Mouse (Mus musculus): Measurements from ENCODE around the gene Dcxr. TPM values are rescaled to one million over a fixed set of nuclear protein-coding genes. Genes with fewer than 3 reads are reported as not detected.
"Not testable (repeated sequence)": the region's sequence is repeated elsewhere in the genome, so short reads cannot be mapped to it uniquely, and the experiment has no call there.

Gene Dcxr
- polyA plus RNA-seq, 1 experiment from 2014 or later, result 16.0 TPM

GRCm38 (mm10) chr11:120749430-120749829 is 22.3 kb upstream of the Dcxr start:
- no peak for DNase-seq (ENCODE audit: low spot score)
- WGBS, result 62% methylated on average over 8 of the region's 8 CpGs

DNA sequence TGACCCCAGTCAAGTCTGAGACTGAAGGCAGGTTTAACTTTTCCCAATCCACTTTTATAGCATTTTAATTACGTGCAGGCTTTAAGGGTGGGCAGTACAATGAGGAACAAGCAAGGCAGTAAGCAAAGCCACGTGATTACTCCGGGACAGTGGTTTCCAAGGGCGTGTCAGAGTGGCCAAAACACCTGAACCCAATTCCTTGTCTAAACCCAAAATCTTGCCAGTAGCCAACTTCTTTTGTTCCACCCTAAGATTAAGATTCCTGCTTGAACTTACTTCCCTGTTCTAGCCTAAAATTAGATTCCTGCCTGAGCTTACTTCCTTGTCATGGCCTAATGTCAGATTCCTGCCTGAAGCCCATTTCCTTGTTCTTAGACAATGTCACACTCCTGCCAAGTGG is 20.9 kb upstream of the Dcxr start:
- no peak for DNase-seq (ENCODE audit: low spot score)
- Histone ChIP-seq H3K9me3 (no peaks in the 10 kb centered on the region), H3K4me3 (no peak overlapping the region), H3K4me1 (no peaks in the 10 kb centered on the region), H3K27me3 (replicated peaks; ENCODE audit: low read depth, poor library complexity, severe bottlenecking) (0 out of 2 replicates have a peak, but pooled peaks cover 4% of the 10 kb centered on the region), H3K27ac (replicated peaks) (no peak overlapping the region), H3K36me3 (replicated peaks) (no peaks in the 10 kb centered on the region)
- WGBS, result 76% methylated on average over 4 of the region's 4 CpGs

More at GRCm38 (mm10) chr11:120749430-120749829, 22.3 kb upstream of the Dcxr start:
- H3K27ac ChIP-seq (replicated peaks), result no peak overlapping the region
- H3K4me3 ChIP-seq, result no peak overlapping the region
- H3K36me3 ChIP-seq (replicated peaks), result no peaks in the 10 kb centered on the region
- H3K27me3 ChIP-seq (replicated peaks; ENCODE audit: low read depth, poor library complexity, severe bottlenecking), result 0 out of 2 replicates have a peak, but pooled peaks cover 4% of the 10 kb centered on the region
- no peaks in the 10 kb centered on the region for H3K4me1 ChIP-seq
- H3K9me3 ChIP-seq, result no peaks in the 10 kb centered on the region

- DNase-seq (ENCODE audit: low spot score), result no peak
- 77% methylated on average over 7 of the region's 7 CpGs for WGBS
These were observed 17.1 kb upstream of the Dcxr start for GRCm38 (mm10) chr11:120744121-120744701.

GRCm38 (mm10) chr11:120740981-120741380 is 13.9 kb upstream of the Dcxr start:
- WGBS, result 92% methylated on average over 5 of the region's 5 CpGs

More at GRCm38 (mm10) chr11:120744121-120744701, 17.1 kb upstream of the Dcxr start:
- Histone ChIP-seq H3K4me1 (no peaks in the 10 kb centered on the region), H3K27me3 (replicated peaks; ENCODE audit: low read depth, poor library complexity, severe bottlenecking) (no peaks in the 10 kb centered on the region), H3K27ac (replicated peaks) (no peak overlapping the region), H3K9me3 (no peaks in the 10 kb centered on the region), H3K4me3 (no peak overlapping the region), H3K36me3 (replicated peaks) (no peaks in the 10 kb centered on the region)

DNA sequence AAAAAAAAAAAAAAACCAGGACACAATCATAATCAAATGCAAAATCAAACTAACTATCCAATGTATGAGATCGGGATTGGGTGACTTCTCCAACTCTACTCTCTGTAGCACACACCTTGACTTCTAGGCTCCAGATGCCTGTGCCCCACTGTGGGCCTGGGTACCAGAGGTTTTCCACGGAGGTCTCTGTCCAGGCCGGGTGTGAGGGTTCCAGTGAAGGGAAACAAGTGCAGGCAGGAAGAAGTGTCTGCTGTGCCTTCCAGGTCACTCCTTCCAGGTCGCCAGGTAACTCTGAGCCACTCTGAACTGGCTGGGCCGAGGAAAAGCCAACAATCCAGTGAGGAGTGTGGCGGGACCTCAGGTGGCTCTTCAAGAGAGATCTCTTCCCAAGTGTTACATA is 9.3 kb upstream of the Dcxr start:
- H3K4me3 ChIP-seq, result no peak overlapping the region
- no peaks in the 10 kb centered on the region for H3K36me3 ChIP-seq (replicated peaks)
- peaks cover 7% of the 10 kb centered on the region for H3K27me3 ChIP-seq (replicated peaks; ENCODE audit: low read depth, poor library complexity, severe bottlenecking)
- peaks cover 3% of the 10 kb centered on the region; the same call in 1 of the 2 replicates for H3K4me1 ChIP-seq
- 77% methylated on average over 6 of the region's 6 CpGs for WGBS
- H3K27ac ChIP-seq (replicated peaks), result no peak overlapping the region
- no peaks in the 10 kb centered on the region for H3K9me3 ChIP-seq
- DNase-seq (ENCODE audit: low spot score), result no peak

More at GRCm38 (mm10) chr11:120740981-120741380, 13.9 kb upstream of the Dcxr start:
- DNase-seq (ENCODE audit: low spot score), result no peak
- Histone ChIP-seq H3K36me3 (replicated peaks) (no peaks in the 10 kb centered on the region), H3K4me1 (no peaks in the 10 kb centered on the region), H3K27me3 (replicated peaks; ENCODE audit: low read depth, poor library complexity, severe bottlenecking) (no peaks in the 10 kb centered on the region), H3K4me3 (no peak overlapping the region), H3K27ac (replicated peaks) (no peak overlapping the region), H3K9me3 (no peaks in the 10 kb centered on the region)

- WGBS, result 69% methylated on average over 6 of the region's 6 CpGs
- Histone ChIP-seq H3K27me3 (replicated peaks; ENCODE audit: low read depth, poor library complexity, severe bottlenecking) (peaks cover 31% of the 10 kb centered on the region), H3K27ac (replicated peaks) (no peak overlapping the region), H3K4me1 (peaks cover 13% of the 10 kb centered on the region), H3K36me3 (replicated peaks) (no peaks in the 10 kb centered on the region), H3K4me3 (no peak overlapping the region), H3K9me3 (no peaks in the 10 kb centered on the region)
- no peak for DNase-seq (ENCODE audit: low spot score)
These were observed 6.4 kb upstream of the Dcxr start for GRCm38 (mm10) chr11:120733521-120733920.

DNA sequence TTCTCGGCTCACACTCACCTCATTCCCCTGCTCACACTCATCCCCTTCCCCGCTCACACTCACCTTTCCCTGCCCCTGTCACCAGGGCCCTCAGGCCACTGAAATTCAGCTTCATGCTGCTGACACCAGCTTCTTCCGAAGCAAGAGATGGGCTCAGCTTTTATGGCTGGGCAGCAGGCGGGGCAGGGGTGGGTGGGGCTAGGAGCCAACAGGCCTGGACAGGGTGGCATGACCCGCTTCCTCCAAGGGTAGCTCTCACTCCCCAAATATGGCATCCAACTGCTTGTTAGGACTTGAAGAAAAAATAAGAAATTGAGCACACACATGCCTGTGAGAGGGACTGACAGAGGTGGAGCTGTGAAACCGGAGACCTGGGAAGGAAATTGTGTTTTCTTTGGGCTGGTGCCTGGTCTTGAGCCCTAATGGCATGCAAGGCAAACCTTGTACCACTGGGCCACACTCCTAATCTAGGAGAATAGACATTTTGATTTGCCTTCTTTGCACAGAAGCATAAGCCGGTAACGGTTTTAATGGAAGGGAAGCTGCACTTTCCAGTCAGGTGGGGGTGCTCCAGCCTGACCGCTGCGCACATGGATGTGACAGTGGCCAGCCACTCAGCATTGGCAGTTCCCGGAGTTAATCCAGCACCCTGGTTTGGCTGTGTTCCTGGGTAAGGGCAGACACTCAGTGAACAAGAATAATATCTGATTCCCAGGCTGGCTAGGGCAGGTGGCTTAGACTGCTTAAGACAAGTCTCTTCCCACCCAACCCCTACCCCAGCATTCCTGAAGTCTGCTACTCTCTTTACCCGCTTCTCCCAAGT is 5.0 kb upstream of the Dcxr start, which contains the start of gene Cbr2:
Gene Cbr2 (minus strand): TSS at position 257 of the 823 bp plus-strand sequence.
- Histone ChIP-seq H3K4me3 (no peak within 1 kb of the TSS), H3K36me3 (replicated peaks) (no peaks in the 10 kb centered on the region), H3K27me3 (replicated peaks; ENCODE audit: low read depth, poor library complexity, severe bottlenecking) (peaks cover 38% of the 10 kb centered on the region), H3K27ac (replicated peaks) (no peak within 1 kb of the TSS), H3K9me3 (no peaks in the 10 kb centered on the region), H3K4me1 (peaks cover 17% of the 10 kb centered on the region)
- peak; percentile 18 for DNase-seq (ENCODE audit: low spot score)
- WGBS, result 77% methylated on average over 12 of the region's 12 CpGs

GRCm38 (mm10) chr11:120731395-120731794 is 4.3 kb upstream of the Dcxr start:
- no peak for DNase-seq (ENCODE audit: low spot score)
- H3K27ac ChIP-seq (replicated peaks), result no peak overlapping the region
- H3K4me3 ChIP-seq, result no peak overlapping the region
- H3K36me3 ChIP-seq (replicated peaks), result no peaks in the 10 kb centered on the region
- no peaks in the 10 kb centered on the region for H3K9me3 ChIP-seq
- WGBS, result 92% methylated on average over 1 of the region's 1 CpGs
- peaks cover 24% of the 10 kb centered on the region for H3K4me1 ChIP-seq
- peaks cover 41% of the 10 kb centered on the region for H3K27me3 ChIP-seq (replicated peaks; ENCODE audit: low read depth, poor library complexity, severe bottlenecking)

DNA sequence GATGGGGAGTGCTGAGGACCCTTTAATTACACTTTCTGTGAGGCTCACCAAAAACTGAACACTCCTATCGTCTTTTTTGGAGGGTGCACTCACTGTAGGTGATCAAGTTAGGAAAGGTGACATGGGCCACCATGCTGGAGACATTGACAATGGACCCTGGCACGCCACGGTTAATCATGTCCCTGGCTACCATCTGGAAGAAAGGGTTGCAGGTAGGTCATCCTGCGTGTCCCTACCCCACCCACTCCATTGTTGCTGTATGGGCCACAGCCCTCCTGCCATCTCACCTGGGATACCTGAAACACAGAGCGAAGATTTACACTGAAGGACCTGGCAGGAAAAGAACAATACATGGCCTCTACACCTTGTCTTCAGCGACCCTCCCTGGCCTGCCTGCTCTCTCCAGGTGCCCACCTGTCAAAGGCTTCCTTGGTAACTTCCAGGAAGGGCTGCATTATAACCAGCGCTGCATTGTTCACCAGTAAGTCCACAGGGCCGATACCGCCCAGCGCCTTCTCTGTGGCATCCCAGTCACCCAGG is 3.3 kb upstream of the Dcxr start:
- H3K27ac ChIP-seq (replicated peaks), result no peak overlapping the region
- H3K9me3 ChIP-seq, result no peaks in the 10 kb centered on the region
- 85% methylated on average over 10 of the region's 10 CpGs for WGBS
- DNase-seq (ENCODE audit: low spot score), result no peak
- no peak overlapping the region for H3K4me3 ChIP-seq
- peaks cover 51% of the 10 kb centered on the region for H3K27me3 ChIP-seq (replicated peaks; ENCODE audit: low read depth, poor library complexity, severe bottlenecking)
- H3K4me1 ChIP-seq, result peaks cover 28% of the 10 kb centered on the region
- no peaks in the 10 kb centered on the region for H3K36me3 ChIP-seq (replicated peaks)

DNA sequence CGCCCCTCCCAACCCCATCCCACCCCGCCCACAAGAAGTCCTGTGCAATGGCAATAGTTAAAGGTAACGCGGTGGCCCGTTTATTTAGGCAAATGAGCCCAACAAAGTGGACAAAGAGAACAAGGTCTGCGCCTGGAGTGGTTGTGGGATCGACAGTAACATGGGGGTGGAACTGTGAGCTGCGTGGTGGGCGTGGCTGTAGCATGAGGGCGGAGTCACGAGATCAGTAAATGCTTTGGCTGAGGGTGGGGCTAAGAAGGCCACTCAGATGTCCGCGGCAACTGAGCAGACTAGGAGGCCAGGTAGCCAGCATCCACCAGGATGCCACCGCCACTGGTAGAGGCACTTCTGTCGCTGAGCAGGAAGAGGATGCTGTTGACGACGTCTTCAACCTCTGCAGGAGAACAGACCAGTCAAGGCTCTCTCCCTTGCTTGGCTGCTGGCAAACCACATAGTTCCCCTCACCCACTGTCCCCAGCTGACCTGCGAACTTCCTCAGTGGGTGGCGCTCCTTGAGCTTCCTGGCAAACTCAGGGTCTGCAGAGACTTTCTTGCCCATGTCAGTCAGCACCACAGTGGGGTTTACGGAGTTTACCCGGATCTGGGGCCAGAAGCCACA is 2.5 kb upstream of the Dcxr start:
- Histone ChIP-seq H3K27ac (replicated peaks) (peak overlapping the region; percentile 71; the same call in 1 of the 2 replicates), H3K4me1 (peaks cover 28% of the 10 kb centered on the region), H3K27me3 (replicated peaks; ENCODE audit: low read depth, poor library complexity, severe bottlenecking) (peaks cover 55% of the 10 kb centered on the region), H3K4me3 (peak overlapping the region; percentile 41)
- not testable (repeated sequence) for H3K36me3 ChIP-seq (replicated peaks); H3K9me3 ChIP-seq
- DNase-seq (ENCODE audit: low spot score), result peak; percentile 76
- 1% methylated on average over 18 of the region's 21 CpGs for WGBS

- Histone ChIP-seq H3K27me3 (replicated peaks; ENCODE audit: low read depth, poor library complexity, severe bottlenecking) (peaks cover 61% of the 10 kb centered on the region), H3K4me3 (peak overlapping the region; percentile 41), H3K9me3 (no peaks in the 10 kb centered on the region), H3K36me3 (replicated peaks) (no peaks in the 10 kb centered on the region), H3K27ac (replicated peaks) (peak overlapping the region; percentile 71; the same call in 1 of the 2 replicates), H3K4me1 (peaks cover 28% of the 10 kb centered on the region)
- 70% methylated on average over 11 of the region's 11 CpGs for WGBS
- no peak for DNase-seq (ENCODE audit: low spot score)
These were observed 1.6 kb upstream of the Dcxr start for GRCm38 (mm10) chr11:120728530-120729240.

- peaks cover 31% of the 10 kb centered on the region for H3K4me1 ChIP-seq
- H3K27ac ChIP-seq (replicated peaks), result no peak overlapping the region
- WGBS, result 61% methylated on average over 12 of the region's 12 CpGs
- no peak for DNase-seq (ENCODE audit: low spot score)
- peaks cover 72% of the 10 kb centered on the region for H3K27me3 ChIP-seq (replicated peaks; ENCODE audit: low read depth, poor library complexity, severe bottlenecking)
- H3K9me3 ChIP-seq, result no peaks in the 10 kb centered on the region
- peak overlapping the region; percentile 77 for H3K4me3 ChIP-seq
- no peaks in the 10 kb centered on the region; the same call in 1 of the 2 replicates for H3K36me3 ChIP-seq (replicated peaks)
These were observed 483 bp upstream of the Dcxr start for GRCm38 (mm10) chr11:120727564-120727963.

Data from embryonic facial prominence, embryonic 10.5 days (tissue).